Mouse (Mus musculus): ENCODE measurements at regions not wholly inside any gene's neighbourhood (a gene's known extent, or its start where the extent isn't known, plus 50 kb on each side); places are given as distances from the start of the nearest gene placed in this dataset.

DNA sequence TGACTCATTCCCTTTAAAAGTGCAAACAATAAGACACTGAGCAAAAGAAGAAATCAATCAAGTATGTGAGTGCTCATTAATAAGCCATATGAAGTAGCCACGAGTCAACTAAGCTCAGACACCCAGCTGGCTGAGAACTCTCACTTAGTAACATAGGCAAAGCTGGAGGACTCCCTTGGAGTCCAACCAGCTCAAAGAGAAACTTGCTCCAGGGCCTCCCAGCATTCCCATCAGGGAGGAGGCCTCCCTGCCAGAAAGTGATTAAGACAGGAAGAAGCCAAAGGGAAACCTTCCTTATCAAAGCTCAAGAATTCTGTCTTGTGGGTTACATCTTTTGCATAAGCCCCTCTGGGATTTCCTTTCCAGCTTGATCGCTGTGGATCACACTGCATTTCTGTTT is 213.7 kb upstream of the Fermt1 start:
- H3K36me3 ChIP-seq (ENCODE audit: control insufficient read depth, insufficient read depth): no peaks in the 10 kb centered on the region
- no peak overlapping the region for H3K4me3 ChIP-seq (ENCODE audit: insufficient read depth, poor library complexity, severe bottlenecking)
- no peaks in the 10 kb centered on the region for H3K79me3 ChIP-seq (ENCODE audit: low read depth)
- H3ac ChIP-seq (ENCODE audit: control insufficient read depth, insufficient read length, low read depth): no peak overlapping the region
- no peaks in the 10 kb centered on the region for H3K79me2 ChIP-seq (ENCODE audit: control insufficient read depth, insufficient read depth)
- TF ChIP-seq MAX (IDR thresholded peaks at IDR 0.05): no peak
- no peak for TF ChIP-seq CEBPB (IDR thresholded peaks at IDR 0.05; ENCODE audit: low read depth)
- no peak for TF ChIP-seq USF1 (IDR thresholded peaks at IDR 0.05; ENCODE audit: low read depth)
- no peak for TF ChIP-seq MYOG (IDR thresholded peaks at IDR 0.05; ENCODE audit: control insufficient read depth, extremely low read depth, insufficient read length)
- TF ChIP-seq FOSL1 (IDR thresholded peaks at IDR 0.05; ENCODE audit: insufficient read depth, low read length, poor library complexity, severe bottlenecking): no peak
- TF ChIP-seq MYOD1 (IDR thresholded peaks at IDR 0.05; ENCODE audit: control insufficient read depth, insufficient read length, low read depth): no peak
- no peak for TF ChIP-seq CTCF (IDR thresholded peaks at IDR 0.05; ENCODE audit: control insufficient read depth, insufficient read depth, insufficient read length)
- H3K27me3 ChIP-seq (ENCODE audit: control insufficient read depth, insufficient read depth, insufficient read length): no peaks in the 10 kb centered on the region

DNA sequence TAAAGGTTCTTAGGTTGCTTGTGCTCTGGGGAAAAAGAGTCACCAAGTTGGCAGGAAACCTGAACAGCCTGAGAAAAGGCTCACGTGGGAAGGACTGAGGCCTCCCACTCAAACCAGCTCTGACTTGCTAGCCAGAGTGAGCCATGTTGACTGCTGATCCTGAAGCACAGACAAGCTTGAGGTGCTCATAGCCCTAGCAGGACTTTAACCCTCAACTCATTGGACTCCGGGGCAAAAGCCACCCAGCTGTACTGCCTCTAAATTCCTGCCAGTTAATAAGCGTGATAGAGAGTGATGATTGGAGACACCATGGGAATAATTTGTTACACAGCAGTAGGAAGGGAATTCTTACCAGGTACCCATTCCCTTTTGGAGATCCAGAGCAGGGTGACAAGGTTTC is 230.7 kb upstream of the Fermt1 start:
- H3K27me3 ChIP-seq (ENCODE audit: control insufficient read depth, insufficient read depth, insufficient read length): no peaks in the 10 kb centered on the region
- no peak overlapping the region for H3ac ChIP-seq (ENCODE audit: control insufficient read depth, insufficient read length, low read depth)
- H3K4me3 ChIP-seq (ENCODE audit: insufficient read depth, poor library complexity, severe bottlenecking): no peak overlapping the region
- H3K79me3 ChIP-seq (ENCODE audit: low read depth): no peaks in the 10 kb centered on the region
- no peaks in the 10 kb centered on the region for H3K36me3 ChIP-seq (ENCODE audit: control insufficient read depth, insufficient read depth)
- no peak for TF ChIP-seq MAX (IDR thresholded peaks at IDR 0.05)
- no peak for TF ChIP-seq CTCF (IDR thresholded peaks at IDR 0.05; ENCODE audit: control insufficient read depth, insufficient read depth, insufficient read length)
- TF ChIP-seq USF1 (IDR thresholded peaks at IDR 0.05; ENCODE audit: low read depth): no peak
- TF ChIP-seq FOSL1 (IDR thresholded peaks at IDR 0.05; ENCODE audit: insufficient read depth, low read length, poor library complexity, severe bottlenecking): no peak
- no peak for TF ChIP-seq MYOG (IDR thresholded peaks at IDR 0.05; ENCODE audit: control insufficient read depth, extremely low read depth, insufficient read length)
- TF ChIP-seq CEBPB (IDR thresholded peaks at IDR 0.05; ENCODE audit: low read depth): no peak
- no peak for TF ChIP-seq MYOD1 (IDR thresholded peaks at IDR 0.05; ENCODE audit: control insufficient read depth, insufficient read length, low read depth)
- H3K79me2 ChIP-seq (ENCODE audit: control insufficient read depth, insufficient read depth): no peaks in the 10 kb centered on the region

GRCm38 (mm10) chr2:133181216-133181615 is 235.5 kb upstream of the Fermt1 start:
- TF ChIP-seq MAX (IDR thresholded peaks at IDR 0.05): no peak
- no peak overlapping the region for H3K4me3 ChIP-seq (ENCODE audit: insufficient read depth, poor library complexity, severe bottlenecking)
- no peaks in the 10 kb centered on the region for H3K79me2 ChIP-seq (ENCODE audit: control insufficient read depth, insufficient read depth)
- H3ac ChIP-seq (ENCODE audit: control insufficient read depth, insufficient read length, low read depth): no peak overlapping the region
- no peaks in the 10 kb centered on the region for H3K27me3 ChIP-seq (ENCODE audit: control insufficient read depth, insufficient read depth, insufficient read length)
- no peaks in the 10 kb centered on the region for H3K36me3 ChIP-seq (ENCODE audit: control insufficient read depth, insufficient read depth)
- no peaks in the 10 kb centered on the region for H3K79me3 ChIP-seq (ENCODE audit: low read depth)

DNA sequence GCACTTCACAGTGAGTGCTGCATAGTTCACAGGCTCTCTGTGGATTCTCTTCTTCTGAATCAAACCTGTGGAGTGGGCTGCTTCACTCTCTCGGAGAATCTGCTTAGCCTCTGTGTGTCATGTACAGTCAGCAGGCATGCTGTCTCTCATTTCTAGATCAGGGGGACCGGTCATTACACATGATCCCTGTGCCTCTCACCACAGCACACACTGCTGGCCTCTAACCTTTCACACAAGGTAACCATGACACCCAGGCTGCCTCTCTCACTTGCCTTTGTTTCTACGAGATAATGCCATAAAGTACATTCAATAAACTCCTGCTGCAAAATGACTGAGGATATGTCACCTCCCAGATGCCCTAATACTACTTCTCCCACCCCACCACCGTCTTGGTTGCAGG is 237.2 kb upstream of the Fermt1 start:
- Histone ChIP-seq H3K79me2 (ENCODE audit: control insufficient read depth, insufficient read depth) (no peaks in the 10 kb centered on the region), H3K27me3 (ENCODE audit: control insufficient read depth, insufficient read depth, insufficient read length) (no peaks in the 10 kb centered on the region), H3K79me3 (ENCODE audit: low read depth) (no peaks in the 10 kb centered on the region), H3K4me3 (ENCODE audit: insufficient read depth, poor library complexity, severe bottlenecking) (no peak overlapping the region), H3ac (ENCODE audit: control insufficient read depth, insufficient read length, low read depth) (no peak overlapping the region), H3K36me3 (ENCODE audit: control insufficient read depth, insufficient read depth) (no peaks in the 10 kb centered on the region)
- no peak for TF ChIP-seq MYOD1 (IDR thresholded peaks at IDR 0.05; ENCODE audit: control insufficient read depth, insufficient read length, low read depth)
- TF ChIP-seq MAX (IDR thresholded peaks at IDR 0.05): no peak
- no peak for TF ChIP-seq USF1 (IDR thresholded peaks at IDR 0.05; ENCODE audit: low read depth)
- no peak for TF ChIP-seq FOSL1 (IDR thresholded peaks at IDR 0.05; ENCODE audit: insufficient read depth, low read length, poor library complexity, severe bottlenecking)
- TF ChIP-seq CTCF (IDR thresholded peaks at IDR 0.05; ENCODE audit: control insufficient read depth, insufficient read depth, insufficient read length): no peak
- TF ChIP-seq CEBPB (IDR thresholded peaks at IDR 0.05; ENCODE audit: low read depth): no peak
- no peak for TF ChIP-seq MYOG (IDR thresholded peaks at IDR 0.05; ENCODE audit: control insufficient read depth, extremely low read depth, insufficient read length)

DNA sequence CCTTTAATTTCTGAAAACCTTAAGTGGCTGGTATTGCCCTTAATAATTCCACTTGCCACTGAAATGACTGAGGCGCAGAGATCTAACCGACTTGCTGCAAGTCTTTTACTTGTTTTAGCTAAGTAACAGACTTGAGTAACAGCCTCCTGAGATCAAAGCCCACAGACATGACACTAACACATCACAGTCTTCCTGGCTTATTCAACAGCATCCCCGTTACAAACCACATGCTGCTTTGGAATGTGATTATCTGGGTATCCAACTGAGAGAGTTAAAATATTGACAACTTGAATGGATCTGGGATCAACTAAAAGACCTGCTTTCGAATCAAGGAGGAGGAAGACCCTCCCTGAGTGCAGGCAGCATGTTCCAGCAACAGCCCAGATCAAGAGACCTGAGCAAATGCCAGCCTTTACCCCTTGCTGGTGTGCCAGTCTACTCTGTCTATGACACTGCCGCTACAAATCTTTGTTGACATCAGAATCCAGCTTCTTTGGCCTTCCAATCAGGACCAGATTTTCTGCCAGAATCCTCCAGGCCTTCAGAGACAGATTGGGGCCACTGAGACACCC is 258.7 kb upstream of the Fermt1 start:
- H3ac ChIP-seq (ENCODE audit: control insufficient read depth, insufficient read length, low read depth): no peak overlapping the region
- TF ChIP-seq FOSL1 (IDR thresholded peaks at IDR 0.05; ENCODE audit: insufficient read depth, low read length, poor library complexity, severe bottlenecking): no peak
- no peak for TF ChIP-seq CTCF (IDR thresholded peaks at IDR 0.05; ENCODE audit: control insufficient read depth, insufficient read depth, insufficient read length)
- TF ChIP-seq CEBPB (IDR thresholded peaks at IDR 0.05; ENCODE audit: low read depth): no peak
- no peak for TF ChIP-seq MAX (IDR thresholded peaks at IDR 0.05)
- no peak for TF ChIP-seq MYOG (IDR thresholded peaks at IDR 0.05; ENCODE audit: control insufficient read depth, extremely low read depth, insufficient read length)
- no peak for TF ChIP-seq USF1 (IDR thresholded peaks at IDR 0.05; ENCODE audit: low read depth)
- no peak for TF ChIP-seq MYOD1 (IDR thresholded peaks at IDR 0.05; ENCODE audit: control insufficient read depth, insufficient read length, low read depth)
- H3K27me3 ChIP-seq (ENCODE audit: control insufficient read depth, insufficient read depth, insufficient read length): no peaks in the 10 kb centered on the region
- no peaks in the 10 kb centered on the region for H3K79me3 ChIP-seq (ENCODE audit: low read depth)
- H3K36me3 ChIP-seq (ENCODE audit: control insufficient read depth, insufficient read depth): no peaks in the 10 kb centered on the region
- no peak overlapping the region for H3K4me3 ChIP-seq (ENCODE audit: insufficient read depth, poor library complexity, severe bottlenecking)
- H3K79me2 ChIP-seq (ENCODE audit: control insufficient read depth, insufficient read depth): no peaks in the 10 kb centered on the region

DNA sequence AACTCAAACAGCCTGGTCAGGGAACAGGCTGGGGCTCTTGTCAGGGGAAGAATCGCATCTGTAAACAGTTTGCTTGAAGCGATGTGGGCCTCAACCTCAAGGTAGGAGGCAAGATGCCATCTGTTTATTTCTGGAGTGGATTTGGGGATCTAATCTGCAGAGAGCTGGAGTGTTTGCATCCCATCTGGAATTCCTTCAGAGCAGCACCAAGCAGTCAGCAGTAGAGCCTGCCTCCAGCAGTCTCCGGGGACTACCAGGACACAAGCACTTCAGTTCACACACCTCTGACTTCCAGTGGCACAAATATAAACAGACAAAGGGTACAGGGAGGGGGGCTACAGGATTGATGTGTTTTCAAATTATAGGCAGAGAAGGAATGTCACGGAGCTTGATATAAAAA is 262.8 kb upstream of the Fermt1 start:
- TF ChIP-seq CEBPB (IDR thresholded peaks at IDR 0.05; ENCODE audit: low read depth): no peak
- TF ChIP-seq MAX (IDR thresholded peaks at IDR 0.05): no peak
- TF ChIP-seq USF1 (IDR thresholded peaks at IDR 0.05; ENCODE audit: low read depth): no peak
- TF ChIP-seq MYOD1 (IDR thresholded peaks at IDR 0.05; ENCODE audit: control insufficient read depth, insufficient read length, low read depth): no peak
- no peak for TF ChIP-seq CTCF (IDR thresholded peaks at IDR 0.05; ENCODE audit: control insufficient read depth, insufficient read depth, insufficient read length)
- no peak for TF ChIP-seq MYOG (IDR thresholded peaks at IDR 0.05; ENCODE audit: control insufficient read depth, extremely low read depth, insufficient read length)
- no peak for TF ChIP-seq FOSL1 (IDR thresholded peaks at IDR 0.05; ENCODE audit: insufficient read depth, low read length, poor library complexity, severe bottlenecking)
- Histone ChIP-seq H3K4me3 (ENCODE audit: insufficient read depth, poor library complexity, severe bottlenecking) (no peak overlapping the region), H3ac (ENCODE audit: control insufficient read depth, insufficient read length, low read depth) (no peak overlapping the region), H3K36me3 (ENCODE audit: control insufficient read depth, insufficient read depth) (no peaks in the 10 kb centered on the region), H3K79me2 (ENCODE audit: control insufficient read depth, insufficient read depth) (no peaks in the 10 kb centered on the region), H3K27me3 (ENCODE audit: control insufficient read depth, insufficient read depth, insufficient read length) (no peaks in the 10 kb centered on the region), H3K79me3 (ENCODE audit: low read depth) (no peaks in the 10 kb centered on the region)
